Mouse (Mus musculus) neutrophil, adult 59 days (primary cell): Measurements from ENCODE around the gene Zscan22. TPM values are rescaled to one million over a fixed set of nuclear protein-coding genes. Genes with fewer than 3 reads are reported as not detected.

Source experiments
- total RNA-seq, 2 experiments: library from RNA; stranded (reverse); gene quantifications; 1 replicate in 1 of 2; 2 replicates in 1 of 2; pipeline ENCODE4 v1.2.4; 2023

Gene Zscan22
- total RNA-seq, result 1 to 10 TPM; 5.1 to 6.0 TPM

DNA sequence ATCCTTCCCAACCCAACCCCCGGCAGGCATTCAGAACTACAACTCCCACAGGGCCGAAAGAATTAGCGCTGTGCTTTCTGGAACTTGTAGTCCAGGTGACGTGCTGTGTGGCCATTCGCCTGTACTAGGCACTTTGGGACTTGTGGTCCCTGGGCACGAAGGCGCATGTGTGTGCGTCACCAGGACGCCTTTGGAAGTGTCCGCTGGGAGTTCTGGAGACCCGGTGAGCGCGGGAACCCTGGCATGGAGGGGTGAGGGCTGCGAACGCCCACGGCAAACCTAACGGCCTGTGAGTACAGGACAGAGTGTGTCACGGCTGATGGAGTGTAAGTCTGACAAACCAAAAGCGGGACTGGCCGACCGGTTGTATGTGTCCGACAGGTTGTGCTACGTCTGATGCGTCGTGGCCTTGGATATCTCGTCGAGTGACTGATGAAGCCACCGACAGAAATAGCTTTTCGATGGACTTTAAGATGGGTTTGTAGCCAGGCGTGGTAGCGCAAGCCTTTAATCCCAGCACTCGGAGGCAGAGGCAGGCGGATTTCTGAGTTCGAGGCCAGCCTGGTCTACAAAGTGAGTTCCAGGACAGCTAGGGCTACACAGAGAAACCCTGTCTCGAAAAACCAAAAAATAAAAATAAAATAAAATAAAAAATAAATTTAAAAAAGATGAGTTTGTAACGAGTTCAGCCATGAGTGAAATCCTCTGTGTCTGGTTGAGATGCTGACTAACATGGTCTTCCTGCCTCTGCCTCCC, at the start of gene Zscan22:
TSS of gene Zscan22 (plus strand) at position 161 of the 756 bp plus-strand sequence.

DNA sequence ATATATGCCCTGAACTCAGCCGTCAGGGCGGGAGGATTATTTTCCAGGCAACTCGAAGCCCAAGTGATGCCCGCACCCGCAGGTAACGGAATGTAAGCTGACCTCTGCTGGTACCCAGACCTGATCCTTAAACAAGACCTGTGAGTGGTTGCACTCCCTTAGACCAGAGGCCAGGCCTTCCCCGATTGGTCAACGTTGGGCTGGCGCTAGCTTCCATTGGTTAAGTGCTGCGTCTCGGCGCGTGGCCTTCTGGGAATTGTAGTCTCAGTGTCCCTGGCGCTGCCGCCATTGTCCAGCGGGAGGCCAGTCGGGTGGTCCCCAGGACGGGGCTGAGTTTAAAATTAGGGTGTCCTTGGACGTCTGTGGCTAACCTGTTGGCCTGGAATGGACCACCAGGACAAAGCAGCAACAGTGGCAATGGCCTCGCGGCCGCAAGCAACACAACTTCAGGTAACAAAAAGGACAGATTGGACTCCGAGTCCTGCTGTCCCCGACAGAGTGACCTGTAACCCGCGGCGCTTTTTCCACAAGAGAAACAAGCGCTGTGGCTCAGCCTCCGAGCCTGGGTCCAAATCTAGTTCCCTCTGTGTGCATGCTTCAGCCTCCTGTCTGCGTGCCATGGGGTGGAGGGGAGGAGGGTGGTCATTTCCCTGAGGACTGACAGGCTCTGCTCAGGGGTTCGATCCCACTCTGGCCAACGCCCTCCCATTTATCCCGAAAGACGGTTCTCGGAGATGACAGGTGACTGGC, 16.5 kb upstream of the Zscan22 start, which contains the start of gene Zfp128:
TSS of gene Zfp128 (plus strand) at position 267 of the 750 bp plus-strand sequence.

DNA sequence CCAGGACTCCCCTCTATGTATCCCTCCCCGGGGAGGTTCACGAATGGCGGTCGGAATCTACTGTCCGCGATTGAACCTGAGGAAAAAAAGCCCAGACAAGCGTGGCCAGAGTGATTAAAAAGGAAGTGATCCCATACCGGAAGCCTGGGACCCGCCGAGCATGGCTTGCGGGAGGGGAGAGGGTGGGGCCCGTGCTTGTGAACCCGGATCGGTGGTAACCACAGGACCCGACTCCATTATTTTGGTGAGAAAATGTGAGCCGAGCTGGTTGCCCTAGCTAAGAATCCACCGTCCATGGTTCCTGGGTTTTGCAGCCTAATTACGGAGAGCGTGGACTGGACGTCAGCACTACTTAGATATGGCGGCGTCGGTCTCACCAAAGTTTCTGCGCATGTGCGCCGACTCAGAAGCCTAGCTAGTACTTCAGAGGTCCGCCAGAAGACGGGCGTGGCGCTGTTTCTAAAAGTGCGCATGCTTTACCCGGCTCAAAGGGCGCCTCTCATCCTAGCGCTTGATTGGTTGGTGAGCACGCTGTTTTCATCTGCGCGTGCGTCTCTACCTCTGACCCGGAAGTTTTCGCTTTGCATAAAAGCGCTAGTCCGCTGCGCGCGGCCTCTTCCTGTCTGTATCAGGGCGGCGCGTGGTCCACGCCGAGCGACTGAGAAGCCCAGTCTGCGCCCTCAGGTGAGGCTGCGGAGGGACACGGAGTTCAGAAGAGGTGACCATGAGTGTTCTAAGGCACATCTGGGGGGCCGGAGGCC, 24.3 kb downstream of the Zscan22 start, which contains the start of gene Rps5:
TSS of gene Rps5 (plus strand) at position 586 of the 761 bp plus-strand sequence.

DNA sequence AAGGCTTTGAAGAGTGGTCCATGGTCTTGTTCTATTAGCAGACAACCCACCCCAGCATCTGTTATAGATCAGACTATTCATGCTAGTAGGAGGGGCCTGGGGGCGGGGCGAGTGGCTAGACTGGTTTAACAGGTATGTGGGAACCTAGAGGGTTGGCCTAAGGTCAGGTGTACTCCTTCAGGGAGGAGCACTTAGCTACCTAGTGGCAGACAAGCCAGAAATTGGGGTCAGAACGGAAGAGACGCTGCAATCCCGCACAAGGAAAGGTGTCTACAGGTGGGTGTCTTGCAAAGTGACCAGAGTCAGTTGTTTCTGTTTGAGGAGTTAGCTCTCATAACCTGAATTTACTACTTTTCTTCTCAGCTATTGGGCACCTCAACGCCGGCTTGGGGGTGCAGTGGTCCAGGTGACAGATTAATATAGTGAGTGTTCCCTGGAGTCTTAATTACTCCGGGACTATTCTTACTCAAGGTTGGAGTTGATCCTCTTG, 29.6 kb downstream of the Zscan22 start, which contains the start of gene Rnf225:
TSS of gene Rnf225 (plus strand) at position 226 of the 490 bp plus-strand sequence.

Other genes starting within 250 kb of the Zscan22 start
- not detected for gene Vmn2r55, start 212.8 kb upstream of the Zscan22 start, total RNA-seq
- gene Vmn2r56, start 162.8 kb upstream of the Zscan22 start, total RNA-seq, result not detected
- 1 to 10 TPM; 2.6 to 3.1 TPM for gene Zscan18, start 94.2 kb upstream of the Zscan22 start, total RNA-seq
- gene Zfp329, start 79.0 kb upstream of the Zscan22 start, total RNA-seq, result 1 to 10 TPM; 2.5 to 2.7 TPM
- gene Zfp110, start 63.1 kb upstream of the Zscan22 start, total RNA-seq, result 10 to 100 TPM; 29.5 to 30.2 TPM
- 1 to 10 TPM; 1.5 to 1.8 TPM for gene Zfp128, start 16.6 kb upstream of the Zscan22 start, total RNA-seq
- gene Rps5, start 24.5 kb downstream of the Zscan22 start, total RNA-seq, result 100 to 1,000 TPM; 728 to 811 TPM
- under 1 TPM; 0.18 to 0.38 TPM for gene Rnf225, start 29.6 kb downstream of the Zscan22 start, total RNA-seq
- gene Zfp324, start 68.0 kb downstream of the Zscan22 start, total RNA-seq, result 1 to 10 TPM; 2.2 to 3.3 TPM
- gene Zfp446, start 80.0 kb downstream of the Zscan22 start, total RNA-seq, result 1 to 10 TPM; 1.7 to 1.9 TPM
- gene Slc27a5, start 100.4 kb downstream of the Zscan22 start, total RNA-seq, result not detected
- 100 to 1,000 TPM; 149 to 185 TPM for gene Trim28, start 101.3 kb downstream of the Zscan22 start, total RNA-seq
- gene Zbtb45, start 112.2 kb downstream of the Zscan22 start, total RNA-seq, result 10 to 100 TPM; 11.2 to 12.6 TPM
- 100 to 1,000 TPM; 160 to 170 TPM for gene Chmp2a, start 137.0 kb downstream of the Zscan22 start, total RNA-seq
- gene Ube2m, start 140.5 kb downstream of the Zscan22 start, total RNA-seq, result 10 to 100 TPM; 90.7 to 95.5 TPM
- gene Mzf1, start 156.9 kb downstream of the Zscan22 start, total RNA-seq, result 1 to 10 TPM in 1 of 2 experiments, under 1 TPM in 1; 0.64 to 1.4 TPM
- not detected for gene Vmn1r85, start 197.4 kb downstream of the Zscan22 start, total RNA-seq
- not detected for gene Vmn1r86, start 222.1 kb downstream of the Zscan22 start, total RNA-seq
- not detected for gene Vmn1r87, start 242.3 kb downstream of the Zscan22 start, total RNA-seq